Mouse (Mus musculus) intestine, postnatal 0 days (tissue): ENCODE data around the gene Bpifa2. TPM values are rescaled to one million over a fixed set of nuclear protein-coding genes. Genes with fewer than 3 reads are reported as not detected.

Source experiments
- ATAC-seq: fragments of 200-750 bp; cut with Nextera tagmentation; 2 replicates; pipeline ENCODE4 v1.8.0; 2017; ENCODE audit warnings: mild to moderate bottlenecking, moderate TSS enrichment, moderate library complexity
- H3K27ac ChIP-seq: fragments of 300-500 bp; sonication (generic); 2 replicates; pipeline ENCODE4 v1.5.1; 2014; ENCODE audit warnings: mild to moderate bottlenecking, low read depth, low read length, moderate library complexity
- H3K27me3 ChIP-seq: fragments of 300-500 bp; sonication (generic); replicated peaks from 2 replicates; pipeline ENCODE4 v1.6.1; 2014; ENCODE audit warnings: low read length, mixed read lengths; ENCODE audit not compliant: control insufficient read depth, insufficient read depth
- H3K36me3 ChIP-seq: fragments of 300-500 bp; sonication (generic); 2 replicates; pipeline ENCODE4 v1.6.1; 2014; ENCODE audit warnings: mild to moderate bottlenecking, moderate library complexity; ENCODE audit not compliant: control insufficient read depth, insufficient read depth
- H3K4me1 ChIP-seq: fragments of 300-500 bp; sonication (generic); replicated peaks from 2 replicates; pipeline ENCODE4 v1.6.1; 2014; ENCODE audit warnings: antibody characterized with exemption, low read length, mixed read lengths; ENCODE audit not compliant: control insufficient read depth, insufficient read depth
- H3K4me2 ChIP-seq: fragments of 300-500 bp; sonication (generic); replicated peaks from 2 replicates; pipeline ENCODE4 v1.6.1; 2014; ENCODE audit warnings: low read depth, mild to moderate bottlenecking, moderate library complexity
- H3K4me3 ChIP-seq: fragments of 300-500 bp; sonication (generic); 2 replicates; pipeline ENCODE4 v1.5.1; 2014; ENCODE audit warnings: low read depth, low read length
- H3K9ac ChIP-seq: fragments of 300-500 bp; sonication (generic); 2 replicates; pipeline ENCODE4 v1.6.1; 2014; ENCODE audit warnings: mild to moderate bottlenecking, low read depth, low read length
- H3K9me3 ChIP-seq: fragments of 300-500 bp; sonication (generic); 2 replicates; pipeline ENCODE4 v1.6.1; 2016; ENCODE audit warnings: mixed run types; ENCODE audit not compliant: control insufficient read depth
- CTCF ChIP-seq: sonication (generic); IDR thresholded peaks from 2 replicates; pipeline ENCODE4 v1.5.1; 2016; ENCODE audit warnings: low read depth, mild to moderate bottlenecking, control low read depth, antibody characterized with exemption, moderate library complexity
- WGBS: fragments of 180-500 bp; shearing (Covaris S2); extraction: QIAGEN DNeasy Blood & Tissue Kit; methylation state at CpG from one replicate; pipeline ENCODE4 v1.1.7; 2014; 5-methylcytosine and 5-hydroxymethylcytosine counted together
- polyA plus RNA-seq: library from polyadenylated mRNA; unstranded; fragments of >200 nt; fragmentation: Nextera tagmentation; extraction: Ambion mirVana; gene quantifications from 2 replicates; pipeline ENCODE4 v1.2.1, GENCODE M21; 2015

Gene Bpifa2
- polyA plus RNA-seq, 1 experiment from 2014 or later = not detected

GRCm38 (mm10) chr2:154038932-154039331, 30.9 kb downstream of the Bpifa2 start:
- no peak overlapping the region for H3K9ac ChIP-seq
- no peak overlapping the region for H3K27ac ChIP-seq
- H3K4me2 ChIP-seq = no peak overlapping the region
- H3K9me3 ChIP-seq = no peaks in the 10 kb centered on the region
- 61% methylated on average over 2 of the region's 2 CpGs for WGBS
- H3K27me3 ChIP-seq = no peaks in the 10 kb centered on the region
- ATAC-seq = no peak
- TF ChIP-seq CTCF = peak; percentile 57
- no peak overlapping the region for H3K4me3 ChIP-seq
- no peaks in the 10 kb centered on the region for H3K4me1 ChIP-seq
- H3K36me3 ChIP-seq = no peaks in the 10 kb centered on the region

DNA sequence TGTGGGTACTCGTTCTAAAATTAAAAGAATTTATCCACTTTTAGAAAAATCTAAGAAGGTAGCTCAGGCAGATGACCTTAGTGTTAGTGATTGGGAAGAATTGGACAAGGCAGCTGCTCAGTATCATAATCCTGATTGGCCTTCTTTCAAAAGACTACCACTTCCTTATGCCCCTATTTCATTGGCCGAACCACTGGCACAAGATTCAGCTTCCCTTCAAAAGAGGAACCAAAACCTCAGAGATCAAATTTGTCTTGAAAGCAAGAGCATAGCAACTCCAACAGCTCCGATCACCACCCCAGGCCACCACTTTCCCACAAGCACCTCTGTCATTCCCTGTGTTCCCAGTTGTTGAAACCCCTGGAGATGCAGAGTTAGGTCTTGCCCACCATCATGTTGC, 36.7 kb downstream of the Bpifa2 start:
- Histone ChIP-seq H3K27me3 (no peaks in the 10 kb centered on the region), H3K4me2 (no peak overlapping the region), H3K9ac (no peak overlapping the region), H3K9me3 (no peaks in the 10 kb centered on the region), H3K4me3 (no peak overlapping the region), H3K36me3 (no peaks in the 10 kb centered on the region), H3K4me1 (no peaks in the 10 kb centered on the region), H3K27ac (no peak overlapping the region)
- ATAC-seq = no peak
- 81% methylated on average over 3 of the region's 3 CpGs for WGBS
- no peak for TF ChIP-seq CTCF

DNA sequence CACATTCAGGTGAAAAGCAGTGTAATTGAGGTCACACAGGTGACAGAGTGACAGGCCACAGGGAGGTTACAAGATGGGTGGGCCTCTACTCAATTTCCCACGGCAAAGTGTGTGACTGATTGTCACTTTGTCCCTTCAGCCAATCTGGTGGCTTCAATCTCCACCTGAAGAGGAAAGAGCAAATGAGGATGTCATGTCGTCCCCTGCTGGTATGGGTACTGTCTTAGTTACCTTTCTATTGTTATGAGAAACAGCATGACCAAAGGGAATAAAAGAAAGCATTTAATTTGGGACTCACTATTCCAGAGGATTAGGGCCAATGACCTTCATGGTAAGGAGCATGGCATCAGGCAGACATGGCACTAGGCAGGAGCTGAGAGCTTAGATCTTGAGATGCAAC, 50.6 kb downstream of the Bpifa2 start:
- Histone ChIP-seq H3K4me1 (no peaks in the 10 kb centered on the region), H3K9me3 (no peaks in the 10 kb centered on the region), H3K4me2 (no peak overlapping the region), H3K4me3 (no peak overlapping the region), H3K36me3 (no peaks in the 10 kb centered on the region), H3K27ac (no peak overlapping the region), H3K27me3 (no peaks in the 10 kb centered on the region), H3K9ac (no peak overlapping the region)
- ATAC-seq = no peak
- no peak for TF ChIP-seq CTCF
- 58% methylated on average over 2 of the region's 2 CpGs for WGBS

Other genes with a start within 250 kb of the Bpifa2 start
- 0.04 and 0.13 TPM in 2 replicates for gene Efcab8, start 228.3 kb upstream of the Bpifa2 start, polyA plus RNA-seq
- not detected in 2 replicates for gene Sun5, start 137.2 kb upstream of the Bpifa2 start, polyA plus RNA-seq
- gene Bpifb2, start 133.2 kb upstream of the Bpifa2 start, polyA plus RNA-seq = not detected in 2 replicates
- gene Bpifb6, start 107.9 kb upstream of the Bpifa2 start, polyA plus RNA-seq = not detected in 2 replicates
- gene Bpifb3, start 90.0 kb upstream of the Bpifa2 start, polyA plus RNA-seq = not detected in 2 replicates
- not detected in 2 replicates for gene Bpifb4, start 70.1 kb upstream of the Bpifa2 start, polyA plus RNA-seq
- gene Bpifa6, start 33.3 kb upstream of the Bpifa2 start, polyA plus RNA-seq = not detected in 2 replicates
- not detected in 2 replicates for gene Bpifa3, start 122.1 kb downstream of the Bpifa2 start, polyA plus RNA-seq
- gene Bpifa1, start 134.6 kb downstream of the Bpifa2 start, polyA plus RNA-seq = not detected in 2 replicates
- not detected in 2 replicates for gene Bpifa5, start 154.3 kb downstream of the Bpifa2 start, polyA plus RNA-seq
- gene Bpifb1, start 182.6 kb downstream of the Bpifa2 start, polyA plus RNA-seq = 3.7 and 29.4 TPM in 2 replicates
- 0.07 and 0.09 TPM in 2 replicates for gene Bpifb5, start 215.5 kb downstream of the Bpifa2 start, polyA plus RNA-seq
- not detected in 2 replicates for gene Bpifb9a, start 249.6 kb downstream of the Bpifa2 start, polyA plus RNA-seq